Mouse (Mus musculus) kidney, postnatal 25 days (tissue): ENCODE measurements around the gene Nktr.

ENCODE experiments used
- DNase-seq, 2 experiments: peaks; one replicate each; pipeline ENCODE4 v3.0.0; 2021; ENCODE audit warnings: mixed read lengths in 2 of 2

Nktr gene

DNA sequence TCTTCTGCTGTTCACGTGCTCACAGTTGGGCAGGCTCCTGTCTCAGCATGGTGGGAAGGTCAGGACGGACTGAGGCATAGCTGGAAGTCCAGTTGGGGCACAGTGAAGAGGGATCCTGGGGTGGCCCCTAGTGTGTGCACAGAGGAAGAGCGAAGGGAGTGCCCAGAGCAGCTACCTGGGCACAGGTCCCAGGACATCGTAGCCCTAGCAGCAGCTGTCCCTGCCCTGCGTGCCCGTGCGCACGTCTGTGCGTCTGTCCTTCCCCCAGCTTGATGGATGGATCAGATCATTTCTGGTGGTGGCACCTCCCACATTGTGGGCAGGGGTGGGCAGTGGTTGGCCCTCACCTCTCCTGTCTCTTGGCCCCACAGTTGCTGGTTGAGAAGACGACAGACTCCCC lies 43.3 kb downstream of the Nktr start:
- DNase-seq = no peak

DNA sequence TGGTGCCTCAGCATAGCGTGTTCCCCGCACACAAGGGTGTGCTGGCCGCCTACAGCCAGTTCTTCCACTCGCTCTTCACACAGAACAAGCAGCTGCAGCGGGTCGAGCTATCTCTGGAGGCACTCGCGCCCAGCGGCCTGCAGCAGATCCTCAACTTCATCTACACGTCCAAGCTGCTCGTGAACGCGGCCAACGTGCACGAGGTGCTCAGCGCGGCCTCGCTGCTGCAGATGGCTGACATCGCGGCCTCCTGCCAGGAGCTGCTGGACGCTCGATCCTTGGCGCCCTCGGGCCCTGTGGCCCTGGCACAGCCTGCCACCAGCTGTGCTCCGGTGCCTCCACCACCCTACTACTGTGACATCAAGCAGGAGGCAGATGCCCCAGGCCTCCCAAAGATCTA lies 43.8 kb downstream of the Nktr start:
- DNase-seq = no peak

DNA sequence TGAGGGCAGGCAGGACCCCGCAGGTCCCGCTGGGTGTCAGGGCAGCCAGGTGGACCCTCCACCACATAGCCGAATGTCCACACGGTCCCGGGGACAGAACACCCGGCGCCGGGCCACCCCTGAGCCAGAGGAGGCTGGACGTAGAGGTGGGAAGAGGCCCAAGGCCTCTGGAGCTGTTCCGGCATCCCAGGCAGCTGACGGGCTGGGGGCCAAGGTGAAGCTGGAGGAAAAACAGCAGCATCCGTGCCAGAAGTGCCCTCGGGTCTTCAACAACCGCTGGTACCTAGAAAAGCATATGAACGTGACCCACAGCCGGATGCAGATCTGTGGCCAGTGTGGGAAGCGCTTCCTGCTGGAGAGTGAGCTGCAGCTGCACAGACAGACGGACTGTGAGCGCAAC lies 44.7 kb downstream of the Nktr start:
- DNase-seq = no peak

DNA sequence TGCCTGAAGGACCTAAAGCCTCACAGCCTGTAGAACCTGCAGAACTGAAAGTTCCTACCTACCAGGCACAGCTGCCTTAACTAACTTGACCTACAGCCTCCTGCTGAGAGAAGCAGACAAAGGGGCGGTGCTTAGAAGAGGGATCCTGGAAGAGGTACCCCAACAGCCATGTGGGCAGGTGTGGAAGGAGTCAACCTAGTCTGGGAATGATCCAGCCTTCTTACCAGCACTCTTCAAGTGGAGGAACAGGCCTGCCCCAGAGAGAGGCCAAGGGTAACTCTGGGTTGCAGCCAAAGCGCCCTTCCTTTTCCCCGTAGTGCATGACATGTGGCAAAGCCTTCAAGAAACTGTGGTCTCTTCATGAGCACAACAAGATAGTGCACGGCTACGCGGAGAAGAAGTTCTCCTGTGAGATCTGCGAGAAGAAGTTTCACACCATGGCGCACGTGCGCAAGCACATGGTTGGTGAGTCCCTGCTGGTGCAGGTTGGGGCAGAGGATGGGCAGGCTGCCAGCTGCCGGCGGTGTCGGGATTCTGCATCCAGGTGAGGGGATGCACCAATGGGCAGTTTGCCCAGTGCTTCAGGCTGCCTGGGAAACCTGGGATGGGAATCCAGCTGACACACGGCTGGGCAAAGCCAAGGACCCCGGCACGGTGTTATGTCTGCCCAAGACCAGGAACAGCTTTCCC lies 46.3 kb downstream of the Nktr start:
- DNase-seq = no peak

DNA sequence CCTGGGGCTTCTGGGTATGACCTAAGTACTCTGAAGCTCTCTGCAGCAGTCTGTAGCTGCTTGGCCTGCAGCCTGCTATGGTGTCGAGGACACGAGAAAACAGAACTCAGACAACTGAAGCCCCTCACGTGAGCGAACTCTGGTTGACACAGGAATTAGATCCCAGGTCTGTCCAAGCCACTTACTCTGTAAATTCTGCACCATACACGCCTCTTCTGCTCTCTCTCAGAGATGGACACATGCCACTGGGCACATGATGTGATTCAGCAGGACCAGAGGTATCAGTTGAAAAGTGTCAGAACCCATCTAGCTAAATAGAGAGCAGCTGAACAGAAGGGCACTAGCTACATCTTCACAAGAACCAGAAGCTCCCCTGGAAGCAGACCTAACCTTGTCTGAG lies 53.4 kb downstream of the Nktr start:
- DNase-seq = no peak

DNA sequence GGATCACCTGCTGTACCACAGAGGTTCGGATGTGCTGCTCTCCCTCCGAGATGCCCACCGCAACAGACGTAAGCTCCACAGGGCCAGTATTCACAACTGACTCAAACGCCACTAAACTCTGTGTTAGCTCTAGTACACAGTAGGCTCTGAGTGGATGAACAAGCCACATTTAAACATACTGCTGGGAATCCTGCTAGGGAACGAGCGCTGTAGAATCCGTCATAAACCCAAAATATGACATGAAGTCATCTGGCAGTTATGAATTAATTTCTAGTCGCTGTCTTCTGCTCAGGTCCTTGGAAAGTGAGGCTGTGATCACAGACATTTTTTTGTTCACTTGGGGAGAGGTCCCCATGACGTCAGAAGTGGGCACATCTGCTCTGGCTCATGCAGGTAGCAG lies 57.0 kb downstream of the Nktr start:
- no peak for DNase-seq

DNA sequence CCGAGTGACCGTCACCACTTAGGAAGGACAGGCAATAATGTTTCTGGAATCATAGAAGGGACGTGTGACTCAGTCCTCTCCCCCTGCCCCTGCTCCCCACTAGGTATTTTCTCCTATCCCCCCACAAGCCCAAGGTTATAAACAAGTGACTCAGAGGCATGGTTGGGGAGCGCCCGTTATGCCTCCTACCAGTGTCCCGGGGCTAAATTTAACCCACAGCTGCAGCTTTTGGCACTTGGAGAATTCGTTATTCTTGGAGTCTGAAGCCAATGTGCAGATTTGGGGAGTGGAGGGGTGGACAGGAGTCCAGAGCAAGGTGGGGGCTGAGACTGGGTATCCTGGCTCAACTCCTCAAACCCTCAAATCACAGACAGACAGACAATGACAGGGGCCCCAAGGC lies 57.5 kb downstream of the Nktr start:
- DNase-seq = no peak

DNA sequence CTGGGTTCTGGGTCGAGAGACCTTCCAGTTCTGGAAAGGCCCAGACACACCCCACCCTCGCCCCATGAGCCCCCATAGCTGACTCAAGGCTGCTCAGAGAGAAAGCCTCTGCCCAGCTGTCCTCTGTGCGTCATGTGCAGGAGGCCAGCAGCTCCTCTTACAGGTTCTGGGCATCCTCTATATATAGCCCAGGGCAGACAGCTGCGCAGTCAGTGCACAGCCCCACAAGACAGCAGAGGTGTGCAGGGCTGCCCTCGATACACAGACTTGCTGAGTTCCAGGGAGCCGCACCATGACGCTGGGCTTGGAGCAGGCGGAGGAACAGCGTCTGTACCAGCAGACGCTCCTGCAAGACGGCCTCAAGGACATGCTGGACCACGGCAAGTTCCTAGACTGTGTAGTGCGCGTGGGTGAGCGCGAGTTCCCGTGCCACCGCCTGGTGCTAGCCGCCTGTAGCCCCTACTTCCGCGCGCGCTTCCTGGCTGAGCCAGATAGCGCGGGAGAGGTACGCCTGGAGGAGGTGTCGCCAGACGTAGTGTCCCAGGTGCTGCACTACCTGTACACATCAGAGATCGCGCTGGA lies 58.6 kb downstream of the Nktr start, which contains the start of gene Klhl40:
Gene Klhl40 (plus strand): TSS at position 124 of the 582 bp plus-strand sequence.
- no peak for DNase-seq

DNA sequence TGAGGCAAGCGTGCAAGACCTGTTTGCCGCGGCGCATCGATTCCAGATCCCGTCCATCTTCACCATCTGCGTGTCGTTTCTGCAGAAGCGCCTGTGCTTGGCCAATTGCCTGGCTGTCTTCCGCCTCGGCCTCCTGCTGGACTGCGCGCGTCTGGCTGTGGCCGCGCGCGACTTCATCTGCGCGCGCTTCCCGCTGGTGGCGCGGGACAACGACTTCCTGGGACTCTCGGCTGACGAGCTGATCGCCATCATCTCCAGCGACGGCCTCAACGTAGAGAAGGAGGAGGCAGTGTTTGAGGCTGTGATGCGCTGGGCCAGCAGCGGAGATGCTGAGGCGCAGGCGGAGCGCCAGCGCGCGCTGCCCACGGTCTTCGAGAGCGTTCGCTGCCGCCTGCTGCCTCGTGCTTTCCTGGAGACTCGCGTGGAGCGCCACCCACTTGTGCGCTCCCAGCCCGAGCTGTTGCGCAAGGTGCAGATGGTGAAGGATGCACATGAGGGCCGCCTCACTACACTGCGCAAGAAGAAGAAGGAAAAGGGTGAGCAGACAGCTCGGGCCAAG lies 59.2 kb downstream of the Nktr start:
- peak in 1 of 2 experiments; percentile 29 for DNase-seq

DNA sequence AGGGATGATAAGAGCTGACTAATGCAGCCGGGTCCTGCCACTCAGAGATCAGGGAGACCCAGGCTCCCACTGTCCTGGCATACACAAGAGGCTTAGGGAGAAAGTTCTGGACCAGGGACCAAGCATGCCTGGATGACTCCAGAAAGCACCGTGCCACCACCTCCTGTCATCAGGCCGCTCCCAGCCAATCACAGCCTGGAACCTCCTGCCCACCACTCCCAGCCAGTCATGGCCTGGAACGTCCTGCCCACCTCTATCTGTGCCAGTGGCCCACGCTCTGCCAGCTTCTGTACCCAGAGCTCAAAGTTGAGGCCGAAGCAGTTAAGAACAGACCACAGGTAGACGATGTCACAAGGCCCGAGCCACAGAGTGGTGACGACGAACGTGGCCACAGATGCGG lies 65.8 kb downstream of the Nktr start:
- DNase-seq = no peak

DNA sequence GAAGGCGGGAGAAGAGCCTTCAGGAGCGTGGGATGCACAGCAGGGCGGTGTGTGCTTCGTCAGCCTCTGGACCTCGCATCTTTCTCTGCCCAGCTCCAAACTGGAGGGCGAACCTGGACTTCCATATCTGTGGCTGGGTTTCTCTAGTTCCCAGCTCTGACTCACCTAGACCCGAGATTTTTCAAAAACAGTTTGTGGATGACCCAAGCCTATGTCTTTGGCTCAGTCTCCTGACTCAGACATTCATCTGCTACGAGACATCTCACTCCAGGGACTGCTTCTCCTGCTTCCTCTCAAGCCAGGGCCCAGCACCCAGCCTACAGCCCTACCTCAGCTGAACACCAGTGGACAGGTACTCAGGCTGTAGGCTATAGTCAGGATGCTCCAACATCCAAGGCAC lies 66.3 kb downstream of the Nktr start:
- no peak for DNase-seq

DNA sequence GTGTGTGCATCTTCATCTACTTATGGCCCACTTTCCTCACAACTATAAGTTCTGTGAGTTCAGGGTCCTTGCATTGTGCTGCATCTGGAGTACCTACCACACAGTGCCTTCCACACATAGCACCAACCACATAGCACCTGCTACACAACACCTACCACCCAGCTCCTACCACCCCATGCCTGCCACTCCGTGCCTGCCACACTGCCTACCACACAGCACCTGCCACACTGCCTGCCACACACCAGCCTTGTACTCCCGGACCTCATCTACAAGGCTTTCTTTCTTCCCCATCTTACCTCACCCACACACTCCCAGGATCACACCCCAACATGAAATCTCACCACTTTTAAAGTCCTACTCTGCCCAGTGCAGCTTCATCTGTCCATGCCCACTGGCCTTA lies 67.4 kb downstream of the Nktr start:
- no peak for DNase-seq

DNA sequence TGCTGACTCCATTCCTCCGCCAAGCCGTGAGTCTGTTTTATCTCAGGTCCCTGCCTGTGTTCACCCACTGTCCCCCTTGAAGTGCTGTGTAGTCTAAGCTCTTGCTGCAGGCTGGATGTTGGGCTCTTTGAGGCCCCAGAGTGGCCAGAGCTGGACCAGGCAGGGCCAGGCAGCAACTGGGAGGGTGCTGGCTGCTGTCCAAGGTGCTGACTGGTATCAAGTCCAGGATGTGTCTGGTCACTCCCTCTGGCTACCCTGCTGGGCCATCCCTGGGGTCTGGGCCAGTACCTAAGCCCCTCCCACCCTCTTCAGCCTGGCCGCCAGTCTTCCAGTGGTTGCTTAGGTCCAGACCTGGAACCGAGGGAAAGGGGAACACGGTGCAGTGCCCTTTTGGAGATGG lies 72.2 kb downstream of the Nktr start:
- peak; percentile 82 to 85 for DNase-seq

DNA sequence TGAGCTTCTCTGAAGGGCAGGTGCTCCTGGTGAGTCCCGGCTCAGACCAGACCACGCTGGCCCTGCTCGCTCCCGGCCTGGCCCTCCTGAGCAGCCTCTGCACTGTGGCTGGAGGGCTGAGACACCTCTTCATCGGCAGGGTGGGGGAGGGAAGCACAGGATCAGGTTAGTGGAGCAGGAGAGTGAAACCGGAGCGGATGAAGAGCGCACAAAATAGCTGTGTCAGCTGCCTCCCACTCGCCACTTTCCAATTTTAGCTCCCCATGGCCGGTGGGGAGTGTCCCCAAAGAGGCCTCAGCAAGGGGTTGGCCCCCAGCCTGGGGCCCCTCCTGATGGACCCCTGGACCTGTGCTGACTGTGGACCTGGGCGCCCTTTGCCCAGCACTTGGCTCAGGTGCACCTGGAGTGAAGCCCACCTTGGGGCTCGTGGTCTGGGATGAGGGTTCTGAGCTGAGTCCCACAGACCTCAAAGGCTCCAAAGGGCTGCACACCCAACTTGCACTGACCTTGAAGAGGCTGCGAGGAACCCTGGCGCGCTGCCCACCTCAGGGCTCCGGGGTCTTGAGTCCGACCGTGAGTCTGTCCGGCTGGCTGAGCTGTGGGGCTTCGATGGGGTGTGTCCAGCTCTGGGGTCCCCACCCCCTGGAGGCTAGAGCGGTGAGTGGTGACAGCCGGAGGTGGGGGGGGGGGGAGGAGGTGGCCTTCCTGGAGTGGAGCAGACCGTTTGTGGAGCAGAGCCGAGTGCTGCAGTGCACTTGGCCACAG lies 73.0 kb downstream of the Nktr start, which contains the start of gene Hhatl:
Gene Hhatl (minus strand): TSS at position 751 of the 765 bp plus-strand sequence.
- DNase-seq = peak; percentile 47 to 74

DNA sequence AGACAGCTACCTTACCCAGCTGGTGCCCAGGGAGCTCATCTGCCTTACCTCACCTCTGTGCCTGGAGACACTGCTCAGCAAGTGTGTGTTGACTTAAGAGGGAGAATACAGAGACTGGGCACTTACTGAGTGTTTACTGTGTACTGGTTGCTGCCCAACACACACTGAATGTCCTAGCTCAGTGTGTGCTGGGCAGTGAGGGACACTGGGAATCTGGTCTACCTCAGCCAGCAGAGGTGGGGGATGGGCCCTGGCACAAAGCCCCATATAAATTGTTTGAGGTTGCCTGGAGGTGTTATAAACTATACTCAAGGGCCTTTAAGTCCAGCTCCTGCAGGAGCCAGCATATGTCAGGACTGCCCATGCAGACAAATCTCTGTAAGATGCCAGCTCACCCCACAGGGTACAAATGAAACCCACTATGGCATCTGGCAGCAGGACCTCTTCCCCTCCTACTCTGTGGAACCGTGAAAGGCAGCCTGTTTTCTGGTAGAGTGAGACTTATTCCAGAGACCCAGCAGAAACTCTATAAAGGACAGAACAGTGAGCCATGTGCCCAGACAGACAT lies 76.1 kb downstream of the Nktr start:
- DNase-seq = peak; percentile 55 to 70

DNA sequence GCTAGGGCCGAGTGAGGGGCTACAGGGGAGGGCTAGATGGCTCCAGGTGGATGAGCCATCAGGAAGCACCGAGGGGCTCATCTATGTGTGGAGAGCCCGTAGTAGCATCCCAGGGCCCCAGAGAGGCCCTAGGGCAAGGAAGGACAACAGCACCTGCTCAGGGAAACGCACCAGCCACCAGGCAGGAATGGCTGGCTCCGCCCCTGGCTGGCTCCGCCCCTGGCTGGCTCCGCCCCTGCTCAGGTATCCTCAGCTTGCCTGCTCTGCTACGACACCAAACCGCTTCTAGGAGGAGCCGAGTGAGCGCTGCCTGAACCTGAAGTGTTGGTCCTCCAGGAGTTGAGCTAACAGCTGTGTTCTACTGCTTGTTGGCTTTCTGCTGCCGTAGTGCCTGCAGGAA lies 78.8 kb downstream of the Nktr start:
- DNase-seq = peak; percentile 62 to 77

DNA sequence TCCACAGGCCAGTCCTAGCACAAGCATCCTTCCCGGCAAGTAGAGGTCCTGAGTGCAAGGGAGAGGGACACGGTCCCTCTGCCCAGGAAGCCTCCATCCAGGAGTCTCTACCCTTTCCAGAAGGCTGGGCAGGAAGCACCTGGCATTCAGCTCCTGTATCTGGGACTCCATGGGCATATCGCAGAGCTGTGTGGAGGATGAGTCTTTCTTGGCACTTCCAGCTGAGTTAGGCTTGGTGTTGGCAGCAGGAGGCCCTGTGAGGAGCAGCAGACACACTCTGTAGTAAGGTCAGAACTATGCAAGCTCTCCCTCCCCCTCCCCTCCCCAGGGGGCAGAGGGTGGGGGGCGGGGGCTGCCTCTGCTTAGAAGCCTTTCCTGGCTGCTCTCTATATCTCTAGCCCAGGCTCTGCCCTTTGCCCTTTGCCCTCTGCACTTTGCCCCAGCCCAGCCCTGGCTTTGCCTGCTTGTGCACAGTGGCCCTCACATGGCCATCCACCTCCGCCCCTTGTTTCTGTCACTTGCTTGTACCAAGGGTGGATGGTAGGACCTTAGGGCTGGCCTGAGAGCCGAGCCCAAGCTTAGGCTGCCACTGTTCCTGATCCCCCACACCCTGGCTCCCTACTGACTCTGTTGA lies 80.0 kb downstream of the Nktr start:
- DNase-seq = no peak

DNA sequence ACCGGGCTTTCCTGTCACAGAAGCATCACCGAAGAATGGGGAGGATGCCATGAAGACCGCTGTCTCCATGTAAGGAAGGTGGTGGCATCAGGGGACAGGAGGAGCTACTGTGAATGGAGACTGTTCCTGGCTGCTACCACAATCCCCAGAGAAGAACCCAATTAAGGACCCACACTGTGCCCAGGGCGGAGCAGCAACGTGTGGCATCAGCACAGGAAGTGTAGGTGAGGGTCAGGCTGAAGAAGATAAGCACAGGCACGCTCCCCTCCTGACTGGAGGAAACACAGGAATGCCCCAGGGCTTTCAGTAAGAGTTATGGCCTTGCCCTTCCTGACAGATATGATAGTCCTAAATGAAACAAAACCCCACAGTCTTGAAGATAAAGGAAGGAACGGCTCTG lies 83.8 kb downstream of the Nktr start:
- no peak for DNase-seq
